Mouse (Mus musculus) kidney, adult 2 months (tissue): Measurements from ENCODE around the gene C9. TPM values are rescaled to one million over a fixed set of nuclear protein-coding genes. Genes with fewer than 3 reads are reported as not detected.

Source experiments
- DNase-seq: peaks from one replicate; pipeline ENCODE4 v3.0.0; 2021
- H3K27ac ChIP-seq: fragments of 200-500 bp; 2 replicates; pipeline ENCODE4 v1.5.1; 2012; ENCODE audit warnings: low read depth, low read length, control low read depth, inconsistent platforms; ENCODE audit not compliant: insufficient read depth
- H3K27me3 ChIP-seq: fragments of 200-500 bp; replicated peaks from 2 replicates; pipeline ENCODE4 v1.6.1; 2012; ENCODE audit warnings: mild to moderate bottlenecking, moderate library complexity, low read length, inconsistent platforms; ENCODE audit not compliant: control insufficient read depth, insufficient read depth
- H3K36me3 ChIP-seq: fragments of 200-500 bp; 2 replicates; pipeline ENCODE4 v1.6.1; 2012; ENCODE audit warnings: mild to moderate bottlenecking, moderate library complexity, low read length, inconsistent platforms; ENCODE audit not compliant: control insufficient read depth, insufficient read depth
- H3K4me1 ChIP-seq: fragments of 200-500 bp; 2 replicates; pipeline ENCODE4 v1.6.1; 2011; ENCODE audit warnings: low read length; ENCODE audit not compliant: control insufficient read depth, insufficient read depth
- H3K4me3 ChIP-seq: fragments of 200-500 bp; 2 replicates; pipeline ENCODE4 v1.5.1; 2011; ENCODE audit warnings: mild to moderate bottlenecking, low read depth, low read length, control low read depth; ENCODE audit not compliant: insufficient read depth
- CTCF ChIP-seq: fragments of 200-500 bp; conservative IDR thresholded peaks from 2 replicates; pipeline ENCODE4 v1.5.1; 2011; ENCODE audit warnings: low read depth, mild to moderate bottlenecking, control low read depth, low read length, moderate library complexity, mixed read lengths; ENCODE audit not compliant: insufficient read depth, insufficient read length
- POLR2A ChIP-seq: fragments of 200-500 bp; IDR thresholded peaks from one replicate; pipeline ENCODE4 v1.6.1; 2011; ENCODE audit warnings: low read depth, low read length, control low read depth
- WGBS: fragments of 180-500 bp; shearing (Covaris S2); methylation state at CpG from one replicate; pipeline ENCODE4 v1.1.7; 2018; 5-methylcytosine and 5-hydroxymethylcytosine counted together
- polyA plus RNA-seq: library from polyadenylated mRNA; depleted of rRNA; stranded (reverse); fragments of >200 nt; gene quantifications from 2 replicates; pipeline ENCODE4 v1.2.3, GENCODE M21; 2012

C9 gene
- polyA plus RNA-seq, 1 experiment = not detected

DNA sequence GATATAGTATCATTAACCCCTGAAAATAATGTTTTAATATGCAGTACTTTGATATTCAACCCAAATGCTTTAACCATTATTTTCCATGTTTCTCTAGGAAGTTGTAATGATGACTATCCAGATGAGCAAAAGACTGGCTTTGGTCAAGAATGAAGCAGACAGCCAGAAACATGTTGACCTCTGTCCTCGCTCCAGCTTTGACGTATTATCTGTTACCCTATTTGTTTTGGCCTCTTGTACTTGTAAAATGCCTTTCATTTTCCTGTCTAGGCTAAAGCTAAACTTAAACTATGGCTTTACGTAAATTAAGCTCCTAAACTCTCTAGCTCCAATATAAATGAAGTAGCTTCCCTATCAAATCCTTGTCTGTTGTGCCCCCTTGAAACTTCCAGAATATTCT is 6.4 kb upstream of the C9 start:
- Histone ChIP-seq H3K27ac (no peak overlapping the region), H3K27me3 (no peaks in the 10 kb centered on the region), H3K4me1 (0 out of 2 replicates have a peak, but pooled peaks cover 2% of the 10 kb centered on the region), H3K36me3 (peaks cover 14% of the 10 kb centered on the region), H3K4me3 (no peak overlapping the region)
- no peak for TF ChIP-seq POLR2A
- no peak for TF ChIP-seq CTCF
- peak; percentile 42 for DNase-seq
- 65% methylated on average over 3 of the region's 3 CpGs for WGBS

DNA sequence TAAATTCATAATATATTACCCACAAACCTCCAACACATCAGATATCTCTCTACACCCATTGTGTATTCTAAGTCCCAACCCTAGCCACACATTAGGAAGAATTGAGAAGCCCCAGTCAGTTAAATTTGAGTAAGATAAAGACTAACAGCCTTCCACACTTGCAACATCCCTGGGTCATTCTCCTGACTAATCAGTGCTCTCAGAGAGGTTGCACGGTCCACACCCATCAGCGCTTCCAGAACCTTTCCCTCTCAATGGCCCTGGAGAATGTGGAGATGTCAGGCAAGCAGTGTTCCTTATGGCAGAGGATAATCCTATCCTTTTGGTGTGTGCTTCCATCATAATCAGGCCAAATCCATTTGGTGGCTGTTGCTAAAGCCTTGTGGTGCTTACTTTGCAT is 675 bp upstream of the C9 start:
- Histone ChIP-seq H3K27me3 (no peaks in the 10 kb centered on the region), H3K4me1 (0 out of 2 replicates have a peak, but pooled peaks cover 4% of the 10 kb centered on the region), H3K36me3 (no peaks in the 10 kb centered on the region), H3K4me3 (no peak overlapping the region), H3K27ac (no peak overlapping the region)
- TF ChIP-seq CTCF (no peak), POLR2A (no peak)
- no peak for DNase-seq
- 87% methylated on average over 2 of the region's 2 CpGs for WGBS

DNA sequence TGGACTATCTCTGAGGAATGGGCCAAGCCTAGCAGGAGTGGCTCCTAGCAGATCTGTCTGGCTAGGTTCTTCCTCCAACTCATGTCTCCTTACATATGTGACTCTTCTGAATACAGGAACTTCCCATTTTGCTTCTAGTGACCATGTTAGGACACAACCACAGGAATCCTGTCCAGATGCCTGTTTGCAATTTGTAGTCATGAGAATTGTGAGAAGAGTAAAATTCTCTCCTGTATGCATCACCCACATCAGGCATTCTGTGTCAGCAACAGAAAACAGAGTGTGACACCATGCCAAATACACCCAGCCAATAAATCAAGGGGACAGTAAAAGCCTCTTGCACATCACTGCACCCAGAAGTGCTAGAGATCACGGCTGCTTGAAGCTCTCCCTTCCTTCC is 1.1 kb downstream of the C9 start:
- 0 out of 2 replicates have a peak, but pooled peaks cover 4% of the 10 kb centered on the region for H3K4me1 ChIP-seq
- DNase-seq = no peak
- H3K27me3 ChIP-seq = no peaks in the 10 kb centered on the region
- WGBS = 69% methylated on average over 1 of the region's 1 CpGs
- TF ChIP-seq POLR2A = no peak
- TF ChIP-seq CTCF = no peak
- H3K4me3 ChIP-seq = no peak overlapping the region
- no peak overlapping the region for H3K27ac ChIP-seq
- H3K36me3 ChIP-seq = no peaks in the 10 kb centered on the region

DNA sequence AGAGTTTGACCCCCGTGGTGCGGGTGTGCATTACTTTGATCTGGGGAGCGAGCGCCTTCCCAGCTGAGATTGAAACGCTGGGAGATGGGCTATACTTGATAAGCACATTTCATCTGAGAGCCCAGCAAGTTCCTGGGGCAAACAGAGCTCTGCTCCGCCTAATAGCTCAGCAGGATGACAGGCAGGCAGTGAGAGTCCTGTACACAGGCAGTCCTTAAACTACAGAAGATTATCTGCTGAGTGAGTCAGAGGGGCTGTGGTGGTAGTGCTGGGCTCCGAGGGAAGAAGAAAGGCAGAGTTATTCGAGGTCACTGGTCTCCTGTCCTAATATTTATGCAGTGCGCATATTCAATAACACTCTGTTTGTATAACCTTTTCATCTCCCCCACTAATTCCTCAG is 3.8 kb downstream of the C9 start:
- Histone ChIP-seq H3K36me3 (no peaks in the 10 kb centered on the region), H3K27ac (no peak overlapping the region), H3K4me3 (no peak overlapping the region), H3K4me1 (0 out of 2 replicates have a peak, but pooled peaks cover 2% of the 10 kb centered on the region), H3K27me3 (no peaks in the 10 kb centered on the region)
- DNase-seq = no peak
- no peak for TF ChIP-seq CTCF
- TF ChIP-seq POLR2A = no peak
- WGBS = 39% methylated on average over 9 of the region's 9 CpGs

DNA sequence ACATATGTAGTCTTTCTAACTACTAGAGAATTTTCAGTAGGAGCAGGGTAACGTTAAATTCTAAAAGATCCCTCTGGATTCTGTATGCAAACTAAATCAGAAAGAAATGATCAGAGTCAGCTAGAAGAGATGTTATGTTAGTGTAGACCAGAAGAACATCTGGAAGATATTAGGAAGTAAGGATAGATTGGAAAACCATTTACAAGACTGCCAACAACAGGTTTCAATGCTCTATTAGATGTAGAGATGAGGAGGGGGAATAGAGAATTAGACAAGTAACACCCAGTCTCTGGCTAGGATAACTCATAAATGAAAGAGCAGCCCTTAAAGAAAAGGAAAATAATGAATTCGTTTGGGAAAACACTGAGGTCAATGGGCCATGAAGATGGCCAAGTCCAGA is 9.3 kb downstream of the C9 start:
- H3K27me3 ChIP-seq = no peaks in the 10 kb centered on the region
- no peak for DNase-seq
- no peak overlapping the region for H3K27ac ChIP-seq
- H3K4me1 ChIP-seq = no peaks in the 10 kb centered on the region
- H3K36me3 ChIP-seq = no peaks in the 10 kb centered on the region
- no peak overlapping the region for H3K4me3 ChIP-seq
- WGBS = 54% methylated on average over 2 of the region's 2 CpGs
- TF ChIP-seq POLR2A (no peak), CTCF (no peak)

DNA sequence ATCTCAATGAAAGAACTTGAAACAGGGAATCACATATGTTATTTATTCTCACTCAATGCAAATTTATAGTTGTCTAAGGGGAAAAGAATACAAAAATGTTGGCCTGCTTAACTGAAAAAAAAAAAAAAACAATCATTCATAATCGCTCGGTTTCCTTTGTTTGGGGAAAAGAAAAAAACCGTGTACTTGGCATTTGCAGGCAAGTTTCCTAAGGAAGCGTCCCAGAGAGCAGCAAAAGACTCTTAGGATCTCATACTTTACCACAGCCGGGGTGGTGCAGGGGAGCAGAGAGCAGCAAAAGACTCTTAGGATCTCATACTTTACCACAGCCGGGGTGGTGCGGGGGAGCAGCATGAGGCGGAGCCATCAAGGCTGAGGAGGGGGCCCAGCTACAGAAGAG is 16.3 kb downstream of the C9 start:
- no peak for TF ChIP-seq POLR2A
- no peak for TF ChIP-seq CTCF
- WGBS = 65% methylated on average over 8 of the region's 8 CpGs
- Histone ChIP-seq H3K27me3 (no peaks in the 10 kb centered on the region), H3K4me3 (no peak overlapping the region), H3K27ac (no peak overlapping the region), H3K4me1 (no peaks in the 10 kb centered on the region), H3K36me3 (no peaks in the 10 kb centered on the region)
- DNase-seq = peak; percentile 51

DNA sequence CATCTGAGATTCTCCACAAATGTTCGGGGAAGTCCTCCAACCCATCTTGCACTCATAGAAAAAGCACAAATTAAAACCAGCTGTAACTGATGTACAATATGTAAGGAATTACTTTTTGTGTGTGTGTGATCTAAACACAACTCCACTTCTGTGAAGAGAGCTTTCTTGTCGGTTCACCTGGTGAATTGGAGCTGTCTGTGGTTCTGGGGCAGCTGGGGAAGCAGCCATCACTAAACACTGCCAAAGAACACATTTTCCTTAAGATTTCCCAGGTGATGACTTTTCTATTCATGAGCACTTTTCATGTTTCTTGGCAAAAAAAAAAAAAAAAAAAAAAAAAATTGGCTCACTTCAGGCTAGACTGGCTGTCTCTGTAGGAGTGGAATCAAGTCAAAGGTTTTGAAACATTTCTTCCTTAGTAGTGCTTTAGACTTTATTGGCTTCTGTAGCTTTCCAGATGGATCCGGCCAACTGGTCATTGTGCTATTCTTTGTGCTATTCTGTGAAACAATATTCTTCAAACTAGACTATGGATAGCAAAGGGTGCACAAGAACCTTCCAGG is 18.3 kb downstream of the C9 start:
- no peaks in the 10 kb centered on the region for H3K27me3 ChIP-seq
- no peak overlapping the region for H3K27ac ChIP-seq
- no peaks in the 10 kb centered on the region for H3K36me3 ChIP-seq
- no peaks in the 10 kb centered on the region for H3K4me1 ChIP-seq
- H3K4me3 ChIP-seq = no peak overlapping the region
- TF ChIP-seq CTCF (no peak), POLR2A (no peak)
- peak; percentile 27 for DNase-seq
- whole genome bisulfite sequencing = 83% methylated on average over 3 of the region's 3 CpGs
